ENCODE assay signal across 22 mouse cellular contexts in genomic region chr5:36534455-36535030, GRCm38 (mm10). TPM values are rescaled to one million over a fixed set of nuclear protein-coding genes. Genes with fewer than 3 reads are reported as not detected.
DNase-seq lines count a peak whose midpoint lies in the region; ATAC-seq lines count a peak whose summit lies in the region.
"Had no signal": no experiment of that assay in that cellular context is flagged by ENCODE, and none has a peak within 500 bp of the region (broad histone marks: within the 10 kb centered on the region; RNA-seq: fewer than 3 reads in every experiment).

No protein-coding gene starts in this region.

- peak overlapping the region; percentile 3; the same call in 1 of the 2 replicates for H3K9ac ChIP-seq in liver, embryonic 12.5 days
- H3K9ac ChIP-seq in midbrain, embryonic 13.5 days (replicated peaks), result no peak overlapping the region
- H3K9ac ChIP-seq: embryonic facial prominence, embryonic 15.5 days; heart, embryonic 15.5 days; hindbrain, embryonic 14.5 days had no signal

- H3K27me3 ChIP-seq in liver, embryonic 12.5 days (replicated peaks), result no peaks in the 10 kb centered on the region
- H3K27me3 ChIP-seq in midbrain, embryonic 13.5 days, result no peaks in the 10 kb centered on the region
- H3K27me3 ChIP-seq: embryonic facial prominence, embryonic 15.5 days; heart, embryonic 15.5 days had no signal

- no peak overlapping the region for H3K4me2 ChIP-seq in liver, embryonic 12.5 days
- H3K4me2 ChIP-seq in midbrain, embryonic 13.5 days (replicated peaks), result no peak overlapping the region
- H3K4me2 ChIP-seq: embryonic facial prominence, embryonic 15.5 days; heart, embryonic 11.5 days; heart, embryonic 15.5 days; hindbrain, embryonic 14.5 days had no signal

- H3K4me3 ChIP-seq in liver, embryonic 12.5 days, result no peak overlapping the region
- H3K4me3 ChIP-seq in midbrain, embryonic 13.5 days (replicated peaks), result no peak overlapping the region
- H3K4me3 ChIP-seq: embryonic facial prominence, embryonic 15.5 days; erythroblast, embryonic 14.5 days; forebrain, embryonic 10.5 days; heart, adult 2 months; heart, embryonic 15.5 days; hindbrain, embryonic 10.5 days had no signal

- H3K27ac ChIP-seq in liver, embryonic 12.5 days, result no peak overlapping the region
- no peak overlapping the region for H3K27ac ChIP-seq in midbrain, embryonic 13.5 days
- H3K27ac ChIP-seq: embryonic facial prominence, embryonic 15.5 days; forebrain, embryonic 10.5 days; heart, adult 2 months; heart, embryonic 15.5 days; hindbrain, embryonic 10.5 days; hindbrain, embryonic 14.5 days had no signal

- DNase-seq in liver, result no peak
- DNase-seq in spleen, postnatal 36 days (ENCODE audit: low spot score in 2 of 2), result peak; percentile 43 to 45
- DNase-seq in spleen, adult 12 weeks (ENCODE audit: low spot score), result no peak
- DNase-seq in heart, postnatal 10 days, result no peak
- DNase-seq: adrenal gland, postnatal 36 days; cerebellum, adult 11 months; cerebellum, adult 8-10 months; cerebellum, postnatal 14 days; embryo, embryonic 11 days; heart, adult 2 months had no signal

- WGBS in liver, embryonic 12.5 days (ENCODE audit: insufficient replicate concordance), result 25% methylated on average over 6 of the region's 6 CpGs
- WGBS in midbrain, embryonic 13.5 days, result 90% methylated on average over 6 of the region's 6 CpGs

- H3K4me1 ChIP-seq in liver, embryonic 12.5 days, result peaks cover 52% of the 10 kb centered on the region
- peaks cover 8% of the 10 kb centered on the region for H3K4me1 ChIP-seq in midbrain, embryonic 13.5 days (replicated peaks)

- no peaks in the 10 kb centered on the region for H3K9me3 ChIP-seq in liver, embryonic 12.5 days (replicated peaks)
- no peaks in the 10 kb centered on the region for H3K9me3 ChIP-seq in midbrain, embryonic 13.5 days
- H3K9me3 ChIP-seq: embryonic facial prominence, embryonic 15.5 days; forebrain, embryonic 10.5 days; G1E; heart, embryonic 15.5 days; hindbrain, embryonic 10.5 days had no signal

- ATAC-seq in liver, embryonic 12.5 days, result no peak
- ATAC-seq in granulocyte monocyte progenitor cell, adult 5-6 weeks (replicated peaks; ENCODE audit: poor library complexity, severe bottlenecking), result 0 out of 2 replicates have a peak, but pooled peaks have one; percentile 12
- no peak for ATAC-seq in midbrain, embryonic 13.5 days
- ATAC-seq: forebrain, embryonic 14.5 days had no signal

- H3K36me3 ChIP-seq in liver, embryonic 12.5 days, result no peaks in the 10 kb centered on the region
- H3K36me3 ChIP-seq in midbrain, embryonic 13.5 days, result no peaks in the 10 kb centered on the region
- H3K36me3 ChIP-seq: embryonic facial prominence, embryonic 15.5 days; forebrain, embryonic 10.5 days; heart, embryonic 15.5 days; hindbrain, embryonic 10.5 days had no signal

- intact Hi-C loops in heart, postnatal 10 days (cut with DNase I), result no loop called here

RNA-seq across cellular contexts. Expression of gene Ccdc96, which starts 50.2 kb away (rescaled TPM):
- 0.25 and 0.31 TPM in 2 replicates for polyA plus RNA-seq in liver, embryonic 12.5 days (2016; fragmentation: Nextera tagmentation; extraction: Ambion mirVana)
- total RNA-seq in granulocyte monocyte progenitor cell, adult 5-6 weeks (2014; fragmentation: Nextera tagmentation), result not detected in 2 replicates
- total RNA-seq in granulocyte monocyte progenitor cell, adult 5-6 weeks (2017), result 0.43 TPM in 1 of 2 replicates, not detected in the other
- total RNA-seq in heart, postnatal 10 days (2021), result under 1 TPM; 0.14 to 0.22 TPM
- polyA plus RNA-seq in midbrain, embryonic 13.5 days (2015; fragmentation: Nextera tagmentation; extraction: Ambion mirVana), result 4.5 and 5.2 TPM in 2 replicates

RNA-seq across cellular contexts. Expression of gene Tada2b, which starts 50.5 kb away (rescaled TPM):
- 1.5 and 1.6 TPM in 2 replicates for polyA plus RNA-seq in liver, embryonic 12.5 days (2016; fragmentation: Nextera tagmentation; extraction: Ambion mirVana)
- total RNA-seq in granulocyte monocyte progenitor cell, adult 5-6 weeks (2014; fragmentation: Nextera tagmentation), result 9.1 and 12.9 TPM in 2 replicates
- total RNA-seq in granulocyte monocyte progenitor cell, adult 5-6 weeks (2017), result 12.1 and 14.5 TPM in 2 replicates
- total RNA-seq in heart, postnatal 10 days (2021), result 10 to 100 TPM; 18.3 to 20.1 TPM
- 2.9 and 3.0 TPM in 2 replicates for polyA plus RNA-seq in midbrain, embryonic 13.5 days (2015; fragmentation: Nextera tagmentation; extraction: Ambion mirVana)

RNA-seq across cellular contexts. Expression of gene Tbc1d14, which starts 58.5 kb away (rescaled TPM):
- polyA plus RNA-seq in liver, embryonic 12.5 days (2016; fragmentation: Nextera tagmentation; extraction: Ambion mirVana), result 15.4 and 15.7 TPM in 2 replicates
- 17.9 and 22.6 TPM in 2 replicates for total RNA-seq in granulocyte monocyte progenitor cell, adult 5-6 weeks (2014; fragmentation: Nextera tagmentation)
- 7.2 and 8.7 TPM in 2 replicates for total RNA-seq in granulocyte monocyte progenitor cell, adult 5-6 weeks (2017)
- total RNA-seq in heart, postnatal 10 days (2021), result 10 to 100 TPM; 19.4 to 22.8 TPM
- polyA plus RNA-seq in midbrain, embryonic 13.5 days (2015; fragmentation: Nextera tagmentation; extraction: Ambion mirVana), result 59.7 and 60.0 TPM in 2 replicates

Comparison
In these comparisons a context has a peak if more than half of its experiments do, and no peak if none do; other contexts are left out.
1. DNase-seq: peak in spleen, postnatal 36 days (2 of 2); none in liver (single experiment), spleen, adult 12 weeks (single experiment) and heart, postnatal 10 days (0 of 2).